Mouse (Mus musculus) CH12.LX (cell line): ENCODE measurements around the gene Vdr. TPM values are rescaled to one million over a fixed set of nuclear protein-coding genes. Genes with fewer than 3 reads are reported as not detected.

Experiments
- DNase-seq: peaks from one replicate; pipeline ENCODE4 v3.0.0-alpha.2; 2013; ENCODE audit errors: extremely low read depth
- H3K27ac ChIP-seq: 2 replicates; pipeline ENCODE4 v1.5.1; 2012; ENCODE audit warnings: low read depth, mild to moderate bottlenecking, control low read depth, moderate library complexity; ENCODE audit not compliant: insufficient read depth
- H3K27me3 ChIP-seq: replicated peaks from 2 replicates; pipeline ENCODE3; 2012; ENCODE audit warnings: inconsistent platforms
- H3K36me3 ChIP-seq, 2 experiments: replicated peaks in 1 of 2; 2 replicates each; pipeline versions ENCODE3 to v1.6.1; 2012; ENCODE audit warnings: inconsistent platforms in 1 of 2, low read length in 1 of 2, mild to moderate bottlenecking in 1 of 2, mixed read lengths in 1 of 2, moderate library complexity in 1 of 2; ENCODE audit not compliant: control insufficient read depth in 1 of 2, insufficient read depth in 1 of 2
- H3K4me1 ChIP-seq, 2 experiments: 2 replicates each; pipeline ENCODE4 v1.6.1; 2012; ENCODE audit warnings: inconsistent platforms in 1 of 2, moderate library complexity in 1 of 2; ENCODE audit not compliant: insufficient read depth in 2 of 2, control insufficient read depth in 1 of 2
- H3K4me2 ChIP-seq: 2 replicates; pipeline ENCODE4 v1.6.1; 2012; ENCODE audit warnings: low read depth, mild to moderate bottlenecking, control low read depth; ENCODE audit not compliant: poor library complexity, insufficient read depth, severe bottlenecking
- H3K4me3 ChIP-seq, 3 experiments: fragments of 150-350 bp in 1 of 3; sonication (generic) in 1 of 3; replicated peaks in 1 of 3; 2 replicates each; pipeline versions ENCODE3 to v1.5.1; 2011 to 2012; ENCODE audit warnings: low read depth in 2 of 3, low read length in 2 of 3, mild to moderate bottlenecking in 2 of 3, moderate library complexity in 2 of 3, control low read depth in 1 of 3, improper control_type of control experiment in 1 of 3, inconsistent platforms in 1 of 3, mixed read lengths in 1 of 3; ENCODE audit not compliant: poor library complexity in 1 of 3
- H3K79me2 ChIP-seq: replicated peaks from 2 replicates; pipeline ENCODE4 v1.6.1; 2012; ENCODE audit warnings: mild to moderate bottlenecking, moderate library complexity; ENCODE audit not compliant: control insufficient read depth, poor library complexity, insufficient read depth, severe bottlenecking; ENCODE audit errors: extremely low read depth
- H3K9ac ChIP-seq: 2 replicates; pipeline ENCODE4 v1.6.1; 2012; ENCODE audit warnings: low read depth, mild to moderate bottlenecking, control low read depth, moderate library complexity; ENCODE audit not compliant: insufficient read depth
- H3K9me3 ChIP-seq: replicated peaks from 2 replicates; pipeline ENCODE3; 2012; ENCODE audit warnings: low read length, inconsistent platforms, mixed read lengths
- BHLHE40 ChIP-seq: IDR thresholded peaks from 2 replicates; pipeline ENCODE4 v1.6.1; 2011; ENCODE audit warnings: mild to moderate bottlenecking, low read depth, low read length, improper control_type of control experiment
- CHD1 ChIP-seq: IDR thresholded peaks from 2 replicates; pipeline ENCODE4 v1.6.1; 2012; ENCODE audit warnings: low read depth, low read length, improper control_type of control experiment, inconsistent platforms
- E2F4 ChIP-seq: IDR thresholded peaks from 2 replicates; pipeline ENCODE4 v1.6.1; 2011; ENCODE audit warnings: low read depth, low read length, improper control_type of control experiment; ENCODE audit not compliant: insufficient replicate concordance
- ELF1 ChIP-seq: IDR thresholded peaks from 2 replicates; pipeline ENCODE4 v1.6.1; 2014; ENCODE audit warnings: low read depth, mild to moderate bottlenecking, inconsistent platforms, low read length, improper control_type of control experiment
- EP300 ChIP-seq: IDR thresholded peaks from 2 replicates; pipeline ENCODE4 v1.6.1; 2011; ENCODE audit warnings: low read length, improper control_type of control experiment
- GABPA ChIP-seq: IDR thresholded peaks from 2 replicates; pipeline ENCODE4 v1.6.1; 2012; ENCODE audit warnings: low read depth, low read length, improper control_type of control experiment, inconsistent platforms; ENCODE audit not compliant: insufficient replicate concordance
- HCFC1 ChIP-seq: IDR thresholded peaks from 2 replicates; pipeline ENCODE4 v1.6.1; 2012; ENCODE audit warnings: low read depth, mild to moderate bottlenecking, inconsistent platforms, low read length, improper control_type of control experiment
- IRF4 ChIP-seq: IDR thresholded peaks from 2 replicates; pipeline ENCODE4 v1.6.1; 2014; ENCODE audit warnings: low read depth, mild to moderate bottlenecking, inconsistent platforms, low read length, improper control_type of control experiment
- JUN ChIP-seq: IDR thresholded peaks from 2 replicates; pipeline ENCODE4 v1.6.1; 2011; ENCODE audit warnings: low read depth, mild to moderate bottlenecking, low read length, improper control_type of control experiment, moderate library complexity; ENCODE audit not compliant: insufficient read depth
- KAT2A ChIP-seq: IDR thresholded peaks from 2 replicates; pipeline ENCODE4 v1.6.1; 2012; ENCODE audit warnings: low read length, improper control_type of control experiment, inconsistent platforms; ENCODE audit not compliant: insufficient replicate concordance
- MAFK ChIP-seq: IDR thresholded peaks from 2 replicates; pipeline ENCODE4 v1.6.1; 2011; ENCODE audit warnings: low read length, improper control_type of control experiment; ENCODE audit not compliant: insufficient replicate concordance
- MAZ ChIP-seq: IDR thresholded peaks from 2 replicates; pipeline ENCODE4 v1.6.1; 2012; ENCODE audit warnings: low read depth, mild to moderate bottlenecking, inconsistent platforms, low read length, improper control_type of control experiment, moderate library complexity
- MEF2A ChIP-seq: IDR thresholded peaks from 2 replicates; pipeline ENCODE4 v1.6.1; 2014; ENCODE audit warnings: low read depth, mild to moderate bottlenecking, inconsistent platforms, low read length, improper control_type of control experiment, borderline replicate concordance
- MXI1 ChIP-seq: IDR thresholded peaks from 2 replicates; pipeline ENCODE4 v1.6.1; 2011; ENCODE audit warnings: mild to moderate bottlenecking, low read depth, low read length, improper control_type of control experiment
- MYC ChIP-seq: IDR thresholded peaks from 2 replicates; pipeline ENCODE4 v1.6.1; 2011; ENCODE audit warnings: low read depth, mild to moderate bottlenecking, improper control_type of control experiment, low read length
- NELFE ChIP-seq: IDR thresholded peaks from 2 replicates; pipeline ENCODE4 v1.6.1; 2011; ENCODE audit warnings: low read depth, low read length, improper control_type of control experiment
- POLR2A ChIP-seq: IDR thresholded peaks from 2 replicates; pipeline ENCODE4 v1.6.1; 2011; ENCODE audit warnings: low read depth, mild to moderate bottlenecking, improper control_type of control experiment, low read length
- RCOR1 ChIP-seq: conservative IDR thresholded peaks from 2 replicates; pipeline ENCODE4 v1.6.1; 2012; ENCODE audit warnings: low read depth, mild to moderate bottlenecking, inconsistent platforms, low read length, improper control_type of control experiment
- SMC3 ChIP-seq: IDR thresholded peaks from 2 replicates; pipeline ENCODE4 v1.6.1; 2011; ENCODE audit warnings: low read depth, low read length, improper control_type of control experiment
- TBP ChIP-seq: conservative IDR thresholded peaks from 2 replicates; pipeline ENCODE4 v1.6.1; 2011; ENCODE audit warnings: low read depth, low read length, improper control_type of control experiment
- TCF12 ChIP-seq: IDR thresholded peaks from 2 replicates; pipeline ENCODE4 v1.6.1; 2014; ENCODE audit warnings: low read depth, mild to moderate bottlenecking, inconsistent platforms, low read length, improper control_type of control experiment
- UBTF ChIP-seq: IDR thresholded peaks from 2 replicates; pipeline ENCODE4 v1.6.1; 2012; ENCODE audit warnings: low read depth, mild to moderate bottlenecking, inconsistent platforms, low read length, improper control_type of control experiment, moderate library complexity
- USF1 ChIP-seq: IDR thresholded peaks from 2 replicates; pipeline ENCODE4 v1.6.1; 2014; ENCODE audit warnings: low read depth, mild to moderate bottlenecking, inconsistent platforms, low read length, improper control_type of control experiment
- ZC3H11A ChIP-seq: IDR thresholded peaks from 2 replicates; pipeline ENCODE4 v1.6.1; 2012; ENCODE audit warnings: low read depth, mild to moderate bottlenecking, inconsistent platforms, low read length, improper control_type of control experiment
- ZKSCAN1 ChIP-seq: IDR thresholded peaks from 2 replicates; pipeline ENCODE4 v1.6.1; 2012; ENCODE audit warnings: low read depth, inconsistent platforms, low read length, improper control_type of control experiment, borderline replicate concordance
- ZMIZ1 ChIP-seq: IDR thresholded peaks from 2 replicates; pipeline ENCODE4 v1.6.1; 2012; ENCODE audit warnings: low read depth, mild to moderate bottlenecking, inconsistent platforms, low read length, improper control_type of control experiment
- dilution Hi-C: fragments of 300-500 bp; cut with MboI; formaldehyde crosslinking; loops from 2 replicates; pipeline ENCODE4 v1.14.3; 2020; ENCODE audit warnings: low sequenced_read_pairs; ENCODE audit not compliant: extremely low pct_unique_long_range_greater_than_20kb, extremely low pct_ligation_motif_present
- in situ Hi-C: fragments of 300-500 bp; cut with MboI; formaldehyde crosslinking; loops from 3 replicates; pipeline ENCODE4 v1.14.3; 2019; ENCODE audit warnings: low sequenced_read_pairs, low pct_ligation_motif_present, low pct_unique_long_range_greater_than_20kb, mixed read lengths
- polyA plus RNA-seq: library from polyadenylated mRNA; unstranded; fragments of >175 nt; gene quantifications from 2 replicates; pipeline ENCODE4 v1.2.1, GENCODE M21; 2012; ENCODE audit warnings: low read depth; ENCODE audit not compliant: insufficient read length
- total RNA-seq, 2 experiments: library from RNA; depleted of rRNA; stranded (reverse); fragments of 300-350 nt in 1 of 2; fragments of >200 nt in 1 of 2; gene quantifications; 2 replicates each; pipeline ENCODE4 v1.2.3; 2012 to 2014

Gene Vdr
- total RNA-seq (2012; rRNA removed) = 0.63 and 0.68 TPM in 2 replicates
- 0.52 and 0.61 TPM in 2 replicates for total RNA-seq (2014; rRNA removed)
- 1.3 and 1.7 TPM in 2 replicates for polyA plus RNA-seq

DNA sequence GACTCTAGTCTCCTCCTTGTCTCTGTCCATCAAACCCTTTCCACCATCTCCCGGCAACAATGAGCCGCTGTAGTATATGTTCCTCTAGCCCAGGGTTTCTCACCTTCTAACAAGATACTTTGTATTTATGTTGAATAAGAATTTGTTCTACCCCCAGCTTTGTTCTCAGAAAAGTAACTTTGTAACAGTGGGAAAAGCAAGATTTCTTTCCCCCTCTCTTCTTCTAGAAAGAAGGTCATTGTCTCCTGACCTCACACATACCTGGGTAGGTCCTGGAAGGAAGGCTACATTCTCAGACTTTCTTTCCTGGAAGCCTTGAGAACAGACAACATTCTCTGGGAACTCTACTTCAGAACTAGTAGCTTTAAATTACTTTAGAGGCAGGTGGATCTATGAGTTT, at the start of gene Vdr:
Gene Vdr, minus strand, starts transcription at position 101 of the 400 bp plus-strand sequence.
- in situ Hi-C loops = no loop called here
- peaks cover 84% of the 10 kb centered on the region for H3K27me3 ChIP-seq

GRCm38 (mm10) chr15:97956416-97956815, 46.0 kb upstream of the Vdr start:
- Histone ChIP-seq H3K4me3 (no peak overlapping the region), H3K9ac (no peak overlapping the region), H3K9me3 (no peaks in the 10 kb centered on the region), H3K79me2 (no peaks in the 10 kb centered on the region), H3K36me3 (no peaks in the 10 kb centered on the region), H3K27ac (no peak overlapping the region), H3K4me2 (no peak overlapping the region), H3K27me3 (peaks cover 20% of the 10 kb centered on the region), H3K4me1 (peaks cover 4 to 19% of the 10 kb centered on the region in 2 experiments)
- in situ Hi-C loops = no loop called here
- dilution Hi-C loops = loop anchor here (25.0 kb wide), 1 partner anchor 169 kb away; the partner anchor contains the start of gene Slc48a1
- no peak for DNase-seq
- TF ChIP-seq BHLHE40 (no peak), TBP (no peak), MAZ (no peak), ZKSCAN1 (no peak), E2F4 (no peak), ZMIZ1 (no peak), EP300 (no peak), RCOR1 (no peak), SMC3 (no peak), ELF1 (no peak), CHD1 (no peak), KAT2A (no peak), NELFE (no peak), ZC3H11A (no peak), IRF4 (no peak), HCFC1 (no peak), MAFK (no peak), GABPA (no peak), MXI1 (no peak), USF1 (no peak)

More for the DNA sequence above, at the start of gene Vdr:
- Histone ChIP-seq H3K9me3 (peaks cover 2% of the 10 kb centered on the region), H3K4me3 (no peak within 1 kb of the TSS), H3K9ac (no peak within 1 kb of the TSS), H3K36me3 (no peaks in the 10 kb centered on the region), H3K79me2 (no peaks in the 10 kb centered on the region), H3K4me1 (peaks cover 7 to 19% of the 10 kb centered on the region in 2 experiments), H3K4me2 (no peak within 1 kb of the TSS), H3K27ac (no peak within 1 kb of the TSS)
- no peak for DNase-seq
- no peak for TF ChIP-seq MYC
- TF ChIP-seq JUN = no peak
- TF ChIP-seq POLR2A = no peak
- TF ChIP-seq CHD1 = no peak
- no peak for TF ChIP-seq TBP
- no peak for TF ChIP-seq GABPA
- no peak for TF ChIP-seq USF1
- TF ChIP-seq RCOR1 = no peak
- no peak for TF ChIP-seq HCFC1
- no peak for TF ChIP-seq ELF1
- no peak for TF ChIP-seq BHLHE40
- no peak for TF ChIP-seq IRF4
- TF ChIP-seq TCF12 = no peak
- no peak for TF ChIP-seq MEF2A
- TF ChIP-seq NELFE = no peak
- no peak for TF ChIP-seq UBTF
- TF ChIP-seq, all 38 proteins: peak for 0
- dilution Hi-C loops = no loop called here
